Mouse (Mus musculus) macrophage (primary cell): Measurements from ENCODE around the gene Creb3l4. TPM values are rescaled to one million over a fixed set of nuclear protein-coding genes. Genes with fewer than 3 reads are reported as not detected.

Source experiments
- H3K27ac ChIP-seq: fragments of 350-480 bp; formaldehyde crosslinking; 2 replicates; pipeline ENCODE4 v1.9.0; 2021
- H3K36me3 ChIP-seq: fragments of 350-480 bp; formaldehyde crosslinking; 2 replicates; pipeline ENCODE4 v1.9.0; 2021; ENCODE audit errors: inconsistent target
- H3K4me3 ChIP-seq: fragments of 350-480 bp; formaldehyde crosslinking; 2 replicates; pipeline ENCODE4 v1.9.0; 2021; ENCODE audit errors: inconsistent target
- H3K79me2 ChIP-seq: fragments of 350-480 bp; formaldehyde crosslinking; 2 replicates; pipeline ENCODE4 v1.9.0; 2021; ENCODE audit errors: inconsistent target
- WGBS: methylation state at CpG from one replicate; pipeline ENCODE4 v1.1.7; 2026; ENCODE audit warnings: inconsistent platforms; ENCODE audit not compliant: missing documents; 5-methylcytosine and 5-hydroxymethylcytosine counted together
- polyA plus RNA-seq: library from polyadenylated mRNA; stranded (reverse); fragments of 250-400 nt; gene quantifications from 3 replicates; pipeline ENCODE4 v1.2.4, GENCODE M21; 2018; ENCODE audit warnings: inconsistent platforms

Gene Creb3l4
- polyA plus RNA-seq, 1 experiment from 2014 or later, result 1.2 TPM

- H3K36me3 ChIP-seq, result peaks cover 40% of the 10 kb centered on the region; the same call in 1 of the 2 replicates
- H3K27ac ChIP-seq, result no peak overlapping the region
- 91% methylated on average over 5 of the region's 5 CpGs for WGBS
- H3K79me2 ChIP-seq, result peaks cover 31% of the 10 kb centered on the region
- H3K4me3 ChIP-seq, result no peak overlapping the region
Observed at GRCm38 (mm10) chr3:90209908-90210566, 33.3 kb downstream of the Creb3l4 start.

DNA sequence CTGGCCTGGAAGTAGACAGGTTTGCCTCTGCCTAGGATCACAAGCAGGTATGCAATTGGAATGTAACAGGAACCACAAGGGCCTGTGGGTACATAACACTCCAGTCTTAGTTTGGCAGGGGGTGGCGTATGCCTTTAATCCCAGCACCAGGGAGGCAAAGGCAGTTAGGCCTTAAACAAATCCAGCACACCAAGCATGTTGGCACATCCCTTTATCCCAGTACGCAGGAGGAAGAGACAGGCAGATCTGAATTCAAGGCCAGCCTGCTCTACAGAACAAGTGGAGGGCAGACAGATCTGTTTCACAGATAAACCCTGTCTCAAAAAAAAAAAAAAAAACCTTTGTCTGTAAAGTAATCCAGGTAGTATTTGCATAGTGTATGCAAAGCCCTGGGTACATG is 34.6 kb downstream of the Creb3l4 start:
- H3K36me3 ChIP-seq, result peaks cover 40% of the 10 kb centered on the region; the same call in 1 of the 2 replicates
- WGBS, result 97% methylated on average over 2 of the region's 2 CpGs
- peaks cover 31% of the 10 kb centered on the region for H3K79me2 ChIP-seq
- H3K4me3 ChIP-seq, result no peak overlapping the region
- H3K27ac ChIP-seq, result no peak overlapping the region

DNA sequence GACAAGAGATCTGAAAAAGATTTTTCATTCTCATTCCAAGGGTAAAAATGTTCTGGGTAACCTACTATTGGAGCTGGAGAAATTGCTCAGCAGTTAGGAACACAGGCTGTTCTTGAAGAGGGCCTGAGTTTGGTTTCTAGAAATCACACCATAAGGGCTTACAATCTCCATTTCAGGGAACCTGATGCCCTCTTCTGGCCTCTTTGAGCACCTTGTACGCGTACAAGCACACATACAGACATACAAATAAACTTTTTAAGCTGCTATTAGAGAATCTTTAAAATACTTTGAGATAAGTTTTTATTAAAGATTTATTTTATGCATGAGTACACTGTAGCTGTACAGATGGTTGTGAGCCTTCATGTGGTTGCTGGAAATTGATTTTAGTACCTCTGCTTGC is 38.7 kb downstream of the Creb3l4 start:
- H3K36me3 ChIP-seq, result peaks cover 15% of the 10 kb centered on the region; the same call in 1 of the 2 replicates
- no peak overlapping the region for H3K27ac ChIP-seq
- H3K79me2 ChIP-seq, result no peaks in the 10 kb centered on the region
- H3K4me3 ChIP-seq, result no peak overlapping the region
- 96% methylated on average over 2 of the region's 2 CpGs for WGBS

DNA sequence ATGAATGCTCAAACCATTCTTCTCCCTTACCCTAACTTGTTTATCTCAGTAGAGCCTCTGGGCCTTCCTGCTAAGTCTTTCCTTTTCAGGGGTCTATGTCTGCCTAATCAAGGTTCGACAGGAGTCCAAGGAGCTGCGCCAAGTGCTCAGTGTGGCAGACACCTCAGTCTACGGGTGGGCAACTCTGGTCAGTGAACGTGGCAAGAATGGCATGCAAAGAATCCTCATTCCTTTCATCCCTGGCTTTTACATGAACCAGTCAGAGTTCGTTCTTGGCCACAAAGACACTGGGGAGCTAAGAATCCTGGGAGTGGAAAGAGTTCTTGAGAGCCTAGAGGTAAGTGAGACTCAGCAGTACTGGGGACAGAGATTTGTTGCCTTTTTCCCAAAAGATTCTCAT is 39.7 kb downstream of the Creb3l4 start:
- 94% methylated on average over 5 of the region's 5 CpGs for WGBS
- Histone ChIP-seq H3K79me2 (no peaks in the 10 kb centered on the region), H3K4me3 (no peak overlapping the region), H3K36me3 (peaks cover 5% of the 10 kb centered on the region; the same call in 1 of the 2 replicates), H3K27ac (no peak overlapping the region)

DNA sequence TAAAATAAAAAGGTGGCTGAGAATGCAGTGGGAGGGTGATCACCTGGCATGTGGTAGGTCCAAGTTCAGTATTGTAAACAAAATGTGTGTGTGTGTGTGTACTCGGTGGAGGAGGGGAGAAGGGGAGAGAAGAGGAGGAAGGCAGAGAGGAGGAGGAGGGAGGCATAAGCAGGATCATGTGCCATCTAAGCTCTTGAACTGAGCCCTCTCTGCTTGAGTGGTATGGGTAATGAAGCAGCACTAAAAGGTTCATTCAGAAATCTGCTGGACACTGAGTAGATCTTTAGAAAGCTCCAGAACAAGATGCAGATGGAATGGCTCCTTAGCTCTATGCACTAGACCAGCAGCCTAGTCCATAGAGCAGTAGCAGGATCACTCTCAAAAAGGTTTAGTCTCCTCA is 40.4 kb downstream of the Creb3l4 start:
- H3K4me3 ChIP-seq, result no peak overlapping the region
- no peak overlapping the region for H3K27ac ChIP-seq
- H3K79me2 ChIP-seq, result no peaks in the 10 kb centered on the region
- 100% methylated on average over 1 of the region's 1 CpGs for WGBS
- H3K36me3 ChIP-seq, result no peaks in the 10 kb centered on the region

DNA sequence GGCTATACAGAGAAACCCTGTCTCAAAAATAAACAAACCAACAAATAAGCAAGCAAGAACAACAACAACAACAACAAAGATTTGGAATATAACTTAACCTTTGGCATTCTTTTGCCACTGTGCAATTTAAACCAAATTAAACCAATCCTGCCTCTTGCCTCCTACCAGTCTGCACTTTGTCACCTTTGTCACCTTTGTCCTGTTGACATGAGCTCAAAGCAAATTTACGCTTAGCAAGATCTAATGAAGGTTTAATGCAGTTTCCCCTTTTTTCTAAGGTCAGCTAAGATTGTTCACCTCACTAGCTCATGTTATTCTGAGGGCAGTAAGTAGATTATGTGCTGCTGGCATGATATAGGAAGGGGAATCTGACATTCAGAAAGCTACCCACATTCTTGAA is 45.8 kb downstream of the Creb3l4 start:
- H3K4me3 ChIP-seq, result no peak overlapping the region
- WGBS, result 80% methylated on average over 1 of the region's 1 CpGs
- no peaks in the 10 kb centered on the region for H3K79me2 ChIP-seq
- H3K36me3 ChIP-seq, result no peaks in the 10 kb centered on the region
- no peak overlapping the region for H3K27ac ChIP-seq

DNA sequence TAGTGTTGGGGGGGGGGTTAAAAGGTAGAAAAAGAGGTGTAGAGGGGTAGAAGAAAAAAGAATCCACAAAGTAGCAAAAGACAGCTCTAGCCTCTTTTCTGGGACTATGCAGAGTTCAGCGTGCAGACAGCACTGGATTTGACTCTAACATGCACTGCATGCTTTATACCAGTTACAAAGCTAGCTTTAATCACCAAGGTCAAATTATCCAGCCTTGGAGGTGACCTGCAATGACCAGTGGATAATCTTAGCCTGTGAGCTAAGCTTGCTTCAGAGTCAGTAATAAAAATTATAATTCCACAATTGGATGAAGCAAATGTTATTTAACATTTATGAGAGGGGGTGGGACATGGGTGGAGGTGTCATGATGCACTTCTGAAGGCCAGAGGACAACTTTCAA is 47.7 kb downstream of the Creb3l4 start:
- Histone ChIP-seq H3K27ac (no peak overlapping the region), H3K79me2 (no peaks in the 10 kb centered on the region), H3K4me3 (no peak overlapping the region), H3K36me3 (no peaks in the 10 kb centered on the region)
- 83% methylated on average over 1 of the region's 1 CpGs for WGBS

GRCm38 (mm10) chr3:90194759-90195158 is 48.6 kb downstream of the Creb3l4 start:
- H3K4me3 ChIP-seq, result no peak overlapping the region
- whole genome bisulfite sequencing, result 92% methylated on average over 4 of the region's 4 CpGs
- no peaks in the 10 kb centered on the region for H3K36me3 ChIP-seq
- no peak overlapping the region for H3K27ac ChIP-seq
- no peaks in the 10 kb centered on the region for H3K79me2 ChIP-seq

GRCm38 (mm10) chr3:90190859-90191510 is 52.3 kb downstream of the Creb3l4 start:
- Histone ChIP-seq H3K79me2 (no peaks in the 10 kb centered on the region), H3K27ac (no peak overlapping the region), H3K36me3 (no peaks in the 10 kb centered on the region), H3K4me3 (no peak overlapping the region)
- 93% methylated on average over 10 of the region's 11 CpGs for WGBS

Other genes starting within 250 kb of the Creb3l4 start
- 77.9 to 113 TPM (median 113 TPM) in 3 replicates for gene Hax1, start 244.7 kb downstream of the Creb3l4 start, polyA plus RNA-seq
- gene 4933434E20Rik, start 191.9 kb downstream of the Creb3l4 start, polyA plus RNA-seq, result 49.4 to 76.1 TPM (median 71.0 TPM) in 3 replicates
- gene Ubap2l, start 190.9 kb downstream of the Creb3l4 start, polyA plus RNA-seq, result 160 to 411 TPM (median 185 TPM) in 3 replicates
- gene Tpm3, start 170.9 kb downstream of the Creb3l4 start, polyA plus RNA-seq, result 516 to 899 TPM (median 852 TPM) in 3 replicates
- gene Nup210l, start 139.4 kb downstream of the Creb3l4 start, polyA plus RNA-seq, result 0.04 TPM in 1 of 3 replicates, not detected in the others
- 1,141 to 3,573 TPM (median 2,291 TPM) in 3 replicates for gene Rps27, start 29.9 kb downstream of the Creb3l4 start, polyA plus RNA-seq
- 11.7 to 20.8 TPM (median 17.5 TPM) in 3 replicates for gene Rab13, start 29.8 kb downstream of the Creb3l4 start, polyA plus RNA-seq
- 41.1 to 83.2 TPM (median 71.3 TPM) in 3 replicates for gene Jtb, start 11.9 kb downstream of the Creb3l4 start, polyA plus RNA-seq
- 169 to 236 TPM (median 174 TPM) in 3 replicates for gene Slc39a1, start 4.7 kb upstream of the Creb3l4 start, polyA plus RNA-seq
- 15.7 to 39.3 TPM (median 26.5 TPM) in 3 replicates for gene Crtc2, start 10.7 kb upstream of the Creb3l4 start, polyA plus RNA-seq
- gene Dennd4b, start 21.7 kb upstream of the Creb3l4 start, polyA plus RNA-seq, result 25.4 to 40.1 TPM (median 34.8 TPM) in 3 replicates
- gene Gatad2b, start 49.7 kb upstream of the Creb3l4 start, polyA plus RNA-seq, result 14.7 to 25.3 TPM (median 17.8 TPM) in 3 replicates
- 0.09 to 0.76 TPM (median 0.25 TPM) in 3 replicates for gene Slc27a3, start 146.4 kb upstream of the Creb3l4 start, polyA plus RNA-seq
- gene Ints3, start 190.1 kb upstream of the Creb3l4 start, polyA plus RNA-seq, result 20.2 to 26.1 TPM (median 23.4 TPM) in 3 replicates
- gene Npr1, start 222.4 kb upstream of the Creb3l4 start, polyA plus RNA-seq, result 0.35 to 1.1 TPM (median 0.40 TPM) in 3 replicates
- gene Ilf2, start 232.6 kb upstream of the Creb3l4 start, polyA plus RNA-seq, result 17.9 to 39.5 TPM (median 31.2 TPM) in 3 replicates
- 56.7 to 92.3 TPM (median 76.9 TPM) in 3 replicates for gene Snapin, start 247.5 kb upstream of the Creb3l4 start, polyA plus RNA-seq